13 mouse cellular contexts compared by ENCODE assay signal in genomic region chr9:65807251-65807650, GRCm38 (mm10). TPM values are rescaled to one million over a fixed set of nuclear protein-coding genes. Genes with fewer than 3 reads are reported as not detected.
DNase-seq lines count a peak whose midpoint lies in the region; ATAC-seq and TF ChIP-seq lines count a peak whose summit lies in the region.
"Had no signal": no experiment of that assay in that cellular context is flagged by ENCODE, and none has a peak within 500 bp of the region (broad histone marks: within the 10 kb centered on the region; RNA-seq: fewer than 3 reads in every experiment).

No protein-coding gene starts in this region.

- H3K27ac ChIP-seq in heart, adult 2 months: peak overlapping the region; percentile 10; the same call in 1 of the 2 replicates
- H3K27ac ChIP-seq in midbrain, embryonic 14.5 days (replicated peaks; ENCODE audit: low read depth, low read length): no peak overlapping the region
- H3K27ac ChIP-seq in midbrain, embryonic 16.5 days (ENCODE audit: low read length): no peak overlapping the region
- H3K27ac ChIP-seq: liver, embryonic 15.5 days had no signal

- H3K4me1 ChIP-seq in heart, adult 2 months (ENCODE audit: control insufficient read depth, insufficient read depth, low read length): no peaks in the 10 kb centered on the region
- 0 out of 2 replicates have a peak, but pooled peaks cover 2% of the 10 kb centered on the region for H3K4me1 ChIP-seq in midbrain, embryonic 14.5 days (ENCODE audit: control insufficient read depth, insufficient read depth, low read length)
- peaks cover 8% of the 10 kb centered on the region; the same call in 1 of the 2 replicates for H3K4me1 ChIP-seq in midbrain, embryonic 16.5 days (ENCODE audit: control insufficient read depth, insufficient read depth, low read length)

- no peak for TF ChIP-seq POLR2A in heart, adult 2 months (IDR thresholded peaks at IDR 0.05; ENCODE audit: insufficient read depth, low read depth, low read length)

- peaks cover 2% of the 10 kb centered on the region; the same call in 1 of the 2 replicates for H3K36me3 ChIP-seq in heart, adult 2 months (ENCODE audit: control insufficient read depth, insufficient read depth, low read length)
- H3K36me3 ChIP-seq in midbrain, embryonic 14.5 days (ENCODE audit: control insufficient read depth, insufficient read depth, low read length): no peaks in the 10 kb centered on the region
- H3K36me3 ChIP-seq in midbrain, embryonic 16.5 days (ENCODE audit: control insufficient read depth, insufficient read depth, low read length): no peaks in the 10 kb centered on the region
- H3K36me3 ChIP-seq: liver, embryonic 15.5 days had no signal

- no peak for TF ChIP-seq EP300 in heart, adult 2 months (IDR thresholded peaks at IDR 0.05; ENCODE audit: insufficient read depth, low read depth, low read length)

- H3K4me3 ChIP-seq in heart, adult 2 months: no peak overlapping the region
- no peak overlapping the region for H3K4me3 ChIP-seq in midbrain, embryonic 14.5 days (replicated peaks; ENCODE audit: low read depth, low read length)
- H3K4me3 ChIP-seq in midbrain, embryonic 16.5 days (ENCODE audit: low read depth, low read length): no peak overlapping the region
- H3K4me3 ChIP-seq: liver, embryonic 15.5 days had no signal

- TF ChIP-seq CTCF in heart, adult 2 months (IDR thresholded peaks at IDR 0.05): no peak

- H3K9me3 ChIP-seq in midbrain, embryonic 14.5 days (ENCODE audit: control insufficient read depth, low read length): no peaks in the 10 kb centered on the region
- H3K9me3 ChIP-seq in midbrain, embryonic 16.5 days (replicated peaks; ENCODE audit: control insufficient read depth, low read length, poor library complexity, severe bottlenecking): no peaks in the 10 kb centered on the region
- H3K9me3 ChIP-seq: liver, embryonic 15.5 days had no signal

- H3K79me2 ChIP-seq in heart, adult 2 months (replicated peaks; ENCODE audit: control insufficient read depth, insufficient read depth, low read length): peaks cover 3% of the 10 kb centered on the region

- DNase-seq in adrenal gland, postnatal 36 days: peak; percentile 18 to 47
- no peak for DNase-seq in adrenal gland, adult 18-20 months (ENCODE audit: low spot score in 2 of 2)
- peak in 1 of 2 experiments; percentile 50 for DNase-seq in heart, adult 2 months
- no peak for DNase-seq in heart, postnatal 36 days
- peak; percentile 57 for DNase-seq in midbrain, embryonic 14.5 days
- DNase-seq in heart, postnatal 10 days: peak; percentile 49 to 60
- no peak for DNase-seq in thymus, postnatal 10 days (ENCODE audit: low spot score in 2 of 2)
- DNase-seq: embryo, embryonic 11 days; lung, postnatal 4 days; right cerebral cortex, postnatal 14 days; thymus, adult 2 months had no signal

- intact Hi-C loops in heart, adult 2 months (cut with DNase I): no loop called here
- intact Hi-C loops in heart, postnatal 36 days (cut with DNase I): no loop called here
- intact Hi-C loops in heart, postnatal 10 days (cut with DNase I): no loop called here

- H3K9ac ChIP-seq in heart, adult 2 months (ENCODE audit: low read depth, low read length): no peak overlapping the region
- H3K9ac ChIP-seq in midbrain, embryonic 14.5 days (replicated peaks; ENCODE audit: low read length): no peak overlapping the region
- H3K9ac ChIP-seq in midbrain, embryonic 16.5 days (ENCODE audit: low read depth, low read length): no peak overlapping the region
- H3K9ac ChIP-seq: liver, embryonic 15.5 days had no signal

- H3K27me3 ChIP-seq in heart, adult 2 months (ENCODE audit: control insufficient read depth, insufficient read depth, low read length): no peaks in the 10 kb centered on the region
- H3K27me3 ChIP-seq in midbrain, embryonic 14.5 days (ENCODE audit: control insufficient read depth, insufficient read depth, low read length): no peaks in the 10 kb centered on the region
- H3K27me3 ChIP-seq in midbrain, embryonic 16.5 days (ENCODE audit: control insufficient read depth, insufficient read depth, low read depth, low read length): no peaks in the 10 kb centered on the region
- H3K27me3 ChIP-seq: liver, embryonic 15.5 days had no signal

- WGBS in heart, adult 2 months: 16% methylated on average over 5 of the region's 5 CpGs
- 38% methylated on average over 5 of the region's 5 CpGs for WGBS in midbrain, embryonic 14.5 days
- WGBS in midbrain, embryonic 16.5 days: 44% methylated on average over 5 of the region's 5 CpGs

- no peak overlapping the region for H3K4me2 ChIP-seq in midbrain, embryonic 14.5 days (ENCODE audit: low read length)
- H3K4me2 ChIP-seq in midbrain, embryonic 16.5 days (ENCODE audit: low read length): no peak overlapping the region
- H3K4me2 ChIP-seq: liver, embryonic 15.5 days had no signal

- ATAC-seq in midbrain, embryonic 14.5 days (ENCODE audit: low FRiP score, low TSS enrichment): no peak
- ATAC-seq in midbrain, embryonic 16.5 days: no peak

RNA-seq across cellular contexts. Expression of gene Zfp609, which starts 20.1 kb away (rescaled TPM):
- 10 to 100 TPM; 25.1 to 31.1 TPM for total RNA-seq in adrenal gland, postnatal 36 days (2021)
- total RNA-seq in adrenal gland, adult 18-20 months (2021): 10 to 100 TPM; 19.6 to 24.4 TPM
- 10 to 100 TPM; 23.7 to 25.5 TPM for total RNA-seq in heart, adult 2 months (2021)
- polyA plus RNA-seq in heart, adult 2 months (2012; rRNA removed): 8.7 and 8.9 TPM in 2 replicates
- total RNA-seq in heart, postnatal 36 days (2021): 10 to 100 TPM; 22.6 to 25.3 TPM
- polyA plus RNA-seq in midbrain, embryonic 14.5 days (2014; fragmentation: Nextera tagmentation; extraction: Ambion mirVana): 9.2 and 10.2 TPM in 2 replicates
- polyA plus RNA-seq in midbrain, embryonic 16.5 days (2015; fragmentation: Nextera tagmentation; extraction: Ambion mirVana): 6.6 and 6.8 TPM in 2 replicates
- 10 to 100 TPM; 34.4 to 36.7 TPM for total RNA-seq in heart, postnatal 10 days (2021)

Comparison
In these comparisons a context has a peak if more than half of its experiments do, and no peak if none do; other contexts are left out.
1. DNase-seq: peak in adrenal gland, postnatal 36 days (2 of 2), midbrain, embryonic 14.5 days (single experiment) and heart, postnatal 10 days (2 of 2); none in adrenal gland, adult 18-20 months (0 of 2), heart, postnatal 36 days (0 of 2) and thymus, postnatal 10 days (0 of 2).